Mouse (Mus musculus) spleen, postnatal 4 days (tissue): ENCODE data around the gene Riiad1.
A peak's percentile ranks its signal among the peaks of the same experiment; 100 is the strongest.

Experiments used
- DNase-seq, 2 experiments: peaks; one replicate each; pipeline ENCODE4 v3.0.0; 2022; ENCODE audit warnings: low spot score in 2 of 2

Gene Riiad1

DNA sequence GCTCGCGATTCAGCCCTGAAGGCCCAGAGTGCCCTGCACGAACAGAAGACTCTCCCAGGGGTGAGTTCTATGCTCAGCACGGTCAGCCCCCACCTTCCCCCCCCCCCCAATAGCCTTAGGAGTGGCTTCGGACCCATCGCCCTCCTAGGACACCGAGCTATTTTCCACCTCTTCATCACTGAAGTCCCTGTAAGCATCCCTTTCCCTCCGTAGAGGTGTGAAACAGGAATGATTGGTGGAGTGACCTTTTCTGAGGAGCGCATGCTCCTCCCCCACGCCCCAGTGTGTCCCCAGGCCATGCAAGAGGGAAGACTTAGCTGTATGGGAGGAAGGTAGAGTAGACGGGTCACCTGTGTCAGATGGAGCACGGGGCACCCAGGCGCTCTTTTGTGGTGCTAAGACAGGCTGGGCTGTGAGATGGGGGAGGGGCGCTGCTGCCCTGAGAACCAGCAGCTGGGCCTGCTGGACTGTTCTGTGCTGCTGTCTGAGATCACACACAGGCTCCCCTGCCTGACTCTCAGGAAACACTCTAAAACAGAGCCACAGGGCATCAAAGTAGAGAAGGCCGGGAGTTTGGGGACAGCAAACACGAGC is at the start of gene Riiad1:
TSS of gene Riiad1 (minus strand) at position 51 of the 594 bp plus-strand sequence.
- DNase-seq = no peak

DNA sequence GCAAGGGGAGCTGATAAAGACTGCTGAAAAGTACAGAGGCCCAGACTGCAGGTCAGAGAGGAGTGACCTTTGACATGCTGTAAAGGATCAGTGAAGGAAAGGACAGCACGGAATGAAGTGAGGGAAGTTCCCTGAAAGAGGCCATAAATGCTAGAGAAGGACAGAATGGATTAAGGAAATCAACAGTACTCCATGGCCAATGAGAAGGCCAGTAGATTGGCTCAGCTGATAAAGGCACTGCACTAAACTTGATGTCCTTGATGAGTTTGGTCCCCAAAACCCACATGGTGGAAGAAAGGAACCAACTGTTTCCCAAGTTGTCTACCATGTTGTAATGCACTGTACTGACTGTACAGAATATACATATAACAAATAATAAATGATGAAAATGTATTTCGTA is 46.6 kb upstream of the Riiad1 start:
- no peak for DNase-seq

DNA sequence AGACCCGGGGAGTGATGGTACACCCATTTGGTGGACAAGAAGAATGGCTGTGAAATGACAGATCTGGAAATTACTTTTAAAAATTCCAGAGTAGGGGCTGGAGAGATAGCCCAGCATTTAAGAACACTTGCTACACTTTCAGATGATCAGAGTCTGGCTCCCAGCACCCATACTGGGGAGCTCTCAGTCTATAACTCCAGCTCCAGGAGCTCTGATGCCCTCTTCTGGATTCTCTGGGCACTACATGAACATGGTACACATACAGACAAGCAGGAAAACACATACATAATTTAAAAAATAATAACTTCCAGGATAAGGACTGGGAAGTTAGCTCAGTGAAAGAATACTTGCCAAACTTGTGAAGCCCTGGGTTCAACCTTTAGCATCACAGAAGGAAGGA is 26.5 kb upstream of the Riiad1 start:
- DNase-seq = no peak

DNA sequence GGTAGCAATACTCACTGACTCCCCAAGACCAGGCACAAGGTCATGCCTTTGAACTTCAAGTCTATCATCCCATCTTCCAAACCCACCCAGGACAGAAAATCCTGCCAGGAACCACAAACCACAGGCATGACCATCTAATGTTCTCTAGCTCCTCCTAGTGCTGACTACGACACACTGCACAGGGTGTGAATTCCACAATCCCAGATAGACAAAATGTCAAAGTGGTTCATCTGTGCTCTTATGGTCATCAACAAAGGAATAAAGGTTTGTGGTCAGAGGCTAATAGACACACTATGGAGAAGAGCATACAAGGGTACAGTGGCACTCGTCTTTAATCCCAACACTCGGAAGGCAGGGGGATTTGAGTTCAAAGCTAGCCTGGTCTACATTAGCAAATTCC is 22.1 kb upstream of the Riiad1 start:
- DNase-seq = no peak

DNA sequence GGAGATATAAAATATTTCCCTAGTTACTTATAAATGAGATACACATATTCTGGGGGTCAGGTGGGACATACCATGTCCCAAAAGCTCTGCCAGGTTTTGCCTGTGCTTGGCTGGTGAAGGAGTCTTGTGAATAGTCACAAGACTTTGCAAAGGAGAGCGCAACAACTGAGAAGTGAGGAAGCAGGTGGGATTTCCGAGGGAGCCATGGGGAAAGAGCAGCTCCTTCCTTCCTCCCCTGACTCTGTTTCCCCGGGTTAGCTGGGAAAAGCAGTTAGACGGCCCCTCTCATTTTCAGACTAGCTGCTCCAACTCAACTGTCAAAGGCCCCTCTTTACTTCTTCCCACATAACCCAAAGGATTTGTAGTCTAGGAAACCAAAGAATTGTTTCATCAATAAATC is 17.0 kb upstream of the Riiad1 start:
- DNase-seq = no peak

DNA sequence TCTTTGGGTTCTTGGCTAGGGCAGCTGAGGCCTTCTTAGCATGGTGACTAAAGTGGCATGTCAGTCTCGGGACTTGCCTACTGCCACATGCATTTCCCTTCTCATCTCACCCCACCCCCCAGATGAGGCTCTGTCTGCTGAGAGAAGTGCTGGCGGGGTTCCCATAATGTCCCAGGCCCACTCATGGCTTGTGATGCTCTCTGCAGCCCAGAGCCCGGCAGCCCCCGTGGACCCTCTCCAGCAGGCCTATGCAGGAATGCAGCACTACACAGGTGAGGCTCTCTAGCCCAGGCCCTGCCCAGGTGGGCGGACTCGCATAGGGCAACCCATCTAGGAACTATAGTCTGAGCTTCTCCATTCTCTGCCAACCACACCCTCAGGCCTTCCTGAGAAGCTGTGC is 7.4 kb upstream of the Riiad1 start:
- no peak for DNase-seq

DNA sequence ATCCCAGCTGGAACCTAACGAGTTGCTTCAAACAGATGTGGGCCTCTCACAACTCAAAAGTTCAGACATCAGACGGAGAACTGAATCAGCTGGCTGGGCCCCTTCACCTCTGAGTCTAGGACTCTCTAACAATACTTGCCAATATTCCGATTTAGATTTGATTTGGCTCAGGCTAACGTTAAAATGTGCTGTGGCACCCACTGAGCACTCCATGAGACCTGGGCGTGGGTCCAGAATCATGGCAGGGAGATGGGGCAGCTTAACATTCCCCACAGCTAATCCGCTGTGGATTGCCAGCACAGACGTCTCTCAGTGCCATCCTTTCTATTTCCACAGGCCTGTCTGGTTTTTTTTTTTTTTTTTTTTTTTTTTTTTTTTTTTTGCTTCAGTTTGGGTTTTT is 5.8 kb upstream of the Riiad1 start:
- no peak for DNase-seq

DNA sequence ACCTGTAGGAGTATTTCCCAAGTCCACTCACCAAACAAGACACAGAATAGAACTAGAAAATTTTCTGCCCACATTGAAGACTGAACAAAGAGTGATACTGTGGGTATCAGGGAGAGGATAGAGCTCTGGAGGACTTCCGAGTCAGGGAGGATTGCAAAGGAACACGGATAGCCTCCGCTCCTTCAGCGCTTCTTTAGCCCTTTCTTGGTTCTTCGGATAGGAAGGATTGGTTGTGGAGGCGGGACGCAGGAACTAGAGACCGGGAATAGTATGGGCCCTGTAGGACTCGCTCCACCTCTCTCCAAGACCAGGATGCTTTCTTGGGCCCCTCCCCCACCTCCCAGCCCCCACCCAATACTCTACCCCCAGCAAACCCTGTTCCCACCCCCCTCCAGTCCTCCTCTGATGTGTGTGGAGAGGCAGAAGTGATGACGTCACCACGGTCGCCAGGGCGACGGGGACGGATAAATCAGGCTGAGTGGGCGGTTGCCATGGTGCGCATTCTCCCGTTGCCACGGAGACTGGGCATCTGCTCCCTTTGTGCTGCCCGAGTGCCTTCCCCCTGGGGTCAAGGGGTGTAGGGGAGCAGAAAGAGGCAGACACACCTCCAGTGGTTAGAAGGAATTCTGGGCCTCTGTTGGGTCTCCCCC is 3.8 kb upstream of the Riiad1 start:
- no peak for DNase-seq

DNA sequence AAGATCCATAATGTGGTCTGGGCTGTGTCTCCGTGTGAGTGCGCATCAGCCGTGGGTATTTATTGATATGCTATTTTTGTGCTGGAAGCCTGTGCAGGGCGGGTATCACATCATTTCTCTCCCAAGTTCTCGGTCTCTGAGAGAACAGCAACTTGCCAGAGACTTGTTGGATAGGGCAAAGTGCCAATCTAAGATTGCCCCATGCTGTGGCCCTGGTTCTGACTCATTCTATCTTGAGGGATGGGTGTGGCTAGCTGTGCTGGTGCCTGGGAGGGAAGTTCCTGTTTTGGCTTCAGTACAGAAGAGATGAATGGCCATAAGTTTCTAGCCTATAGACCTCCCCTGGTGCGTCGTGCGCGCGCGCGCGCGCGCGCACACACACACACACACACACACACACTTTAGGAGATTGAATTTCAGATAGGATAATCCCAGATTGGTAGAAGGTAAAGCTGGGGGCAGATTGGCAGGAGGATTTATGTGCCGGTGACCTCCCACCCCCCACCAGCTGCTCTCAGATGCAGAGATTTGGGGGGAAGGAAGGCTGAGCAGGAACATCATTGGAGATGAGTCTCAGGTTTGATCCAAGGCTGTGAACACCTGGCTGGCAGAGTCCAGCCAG is 2.7 kb upstream of the Riiad1 start:
- no peak for DNase-seq

DNA sequence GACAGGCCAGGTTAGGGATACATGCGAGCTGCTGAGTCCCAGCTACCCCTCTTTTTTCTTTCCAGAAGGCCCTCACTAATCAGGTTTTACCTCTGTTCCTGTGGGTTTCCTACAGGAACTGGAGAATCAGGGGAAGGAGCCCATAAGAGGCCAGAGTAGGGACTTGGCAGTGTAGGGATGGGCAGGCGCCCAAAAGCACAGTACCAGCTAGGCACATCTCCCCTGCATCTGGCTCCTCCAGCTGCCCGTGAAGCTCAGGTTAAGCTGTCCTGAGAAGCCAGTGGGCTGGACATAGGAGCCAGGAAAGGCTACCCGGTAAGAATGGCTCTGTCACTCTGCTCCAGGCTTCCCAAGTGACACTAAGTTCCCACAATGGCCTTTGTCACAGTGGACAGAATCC is 1.3 kb upstream of the Riiad1 start:
- DNase-seq = no peak

DNA sequence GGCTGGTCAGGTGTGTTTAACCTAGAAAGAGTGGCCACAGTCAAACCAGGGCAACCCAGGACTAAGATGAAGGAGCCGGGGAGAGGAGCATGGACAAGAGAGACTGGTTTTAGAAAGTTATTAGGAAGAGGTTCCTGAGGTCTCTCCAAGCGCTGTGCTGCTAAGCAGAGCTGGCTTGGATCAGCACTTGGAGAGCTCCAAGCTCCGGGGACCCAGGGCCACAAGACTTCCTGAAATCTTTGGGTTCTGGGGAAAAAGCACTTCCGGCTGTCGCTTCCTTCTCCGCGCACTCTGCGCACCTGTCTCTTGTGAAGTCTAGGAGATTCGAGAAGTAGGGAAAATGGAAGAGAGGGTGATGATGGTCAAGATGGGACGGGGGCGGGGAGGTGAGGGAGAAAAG is 577 bp downstream of the Riiad1 start:
- no peak for DNase-seq

DNA sequence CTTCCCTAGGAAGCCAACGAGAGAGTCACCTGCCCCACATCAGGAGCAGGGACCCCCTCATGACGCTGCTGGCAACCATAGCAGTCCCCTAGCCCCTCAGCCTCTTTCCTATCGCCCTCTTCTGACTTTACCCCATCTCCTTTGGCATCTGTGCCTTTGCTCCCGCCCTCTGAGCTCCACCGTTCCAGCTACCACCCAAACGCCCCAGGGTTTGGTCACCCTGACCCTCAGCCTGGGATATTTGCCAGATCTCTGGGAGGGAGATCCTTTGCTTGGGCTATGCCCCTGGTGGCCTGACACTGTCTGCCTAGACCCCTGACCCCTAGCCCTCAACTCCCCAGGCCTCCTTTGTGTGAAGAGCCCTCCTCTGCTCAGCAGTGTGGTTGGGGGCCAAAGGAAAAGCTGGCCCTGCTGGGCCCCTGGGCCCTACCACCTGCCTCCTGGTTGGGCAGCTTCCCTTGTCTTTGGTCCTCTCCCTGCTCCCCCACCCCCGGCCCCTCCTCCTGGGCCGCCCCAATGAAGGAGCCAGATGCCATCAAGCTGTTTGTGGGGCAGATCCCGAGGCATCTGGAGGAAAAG is 1.5 kb downstream of the Riiad1 start:
- no peak for DNase-seq

DNA sequence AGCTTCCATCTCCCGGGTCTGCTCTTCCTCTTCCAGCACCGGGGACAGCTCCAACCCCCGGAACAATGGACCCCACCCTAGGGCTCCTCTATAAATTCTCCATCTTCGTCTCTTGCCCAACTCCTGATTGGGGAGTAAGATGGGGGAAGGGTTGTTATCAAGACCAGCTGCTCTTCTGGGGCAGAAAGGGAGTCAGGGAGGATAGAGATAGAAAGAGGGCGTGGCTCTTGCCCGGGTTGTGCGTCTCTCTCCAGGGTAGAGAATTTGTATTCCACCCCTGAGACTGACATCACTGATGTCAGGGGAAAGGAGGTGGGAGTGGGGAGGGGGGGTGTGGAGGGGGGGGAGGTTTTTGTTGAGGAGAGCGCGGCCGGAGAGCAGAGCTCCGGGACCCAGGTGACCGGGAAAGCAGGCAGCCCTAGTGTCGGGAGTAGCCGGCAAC is 2.1 kb downstream of the Riiad1 start, which contains the start of gene Celf3:
TSS of gene Celf3 (plus strand) at position 315 of the 442 bp plus-strand sequence.
- peak in 1 of 2 experiments; percentile 19 for DNase-seq

DNA sequence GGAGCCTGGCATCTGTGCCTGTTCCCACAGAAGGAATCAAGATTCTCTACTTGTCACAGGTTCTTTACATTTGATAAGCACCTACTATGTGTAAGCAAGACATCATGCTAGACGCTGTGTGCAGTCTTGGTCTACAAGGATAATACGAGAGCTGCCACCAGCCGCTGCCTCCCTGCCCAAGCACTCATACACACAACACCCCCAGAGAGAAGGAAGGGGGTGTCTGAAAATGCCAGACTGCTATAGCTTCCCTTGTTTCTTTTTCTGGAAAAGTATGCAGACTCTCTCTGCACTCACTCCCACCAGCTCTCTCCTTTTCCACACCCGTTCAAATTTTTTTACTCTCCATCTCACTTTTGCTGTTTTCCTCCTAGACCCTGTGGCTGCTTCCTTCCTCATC is 2.7 kb downstream of the Riiad1 start:
- no peak for DNase-seq

DNA sequence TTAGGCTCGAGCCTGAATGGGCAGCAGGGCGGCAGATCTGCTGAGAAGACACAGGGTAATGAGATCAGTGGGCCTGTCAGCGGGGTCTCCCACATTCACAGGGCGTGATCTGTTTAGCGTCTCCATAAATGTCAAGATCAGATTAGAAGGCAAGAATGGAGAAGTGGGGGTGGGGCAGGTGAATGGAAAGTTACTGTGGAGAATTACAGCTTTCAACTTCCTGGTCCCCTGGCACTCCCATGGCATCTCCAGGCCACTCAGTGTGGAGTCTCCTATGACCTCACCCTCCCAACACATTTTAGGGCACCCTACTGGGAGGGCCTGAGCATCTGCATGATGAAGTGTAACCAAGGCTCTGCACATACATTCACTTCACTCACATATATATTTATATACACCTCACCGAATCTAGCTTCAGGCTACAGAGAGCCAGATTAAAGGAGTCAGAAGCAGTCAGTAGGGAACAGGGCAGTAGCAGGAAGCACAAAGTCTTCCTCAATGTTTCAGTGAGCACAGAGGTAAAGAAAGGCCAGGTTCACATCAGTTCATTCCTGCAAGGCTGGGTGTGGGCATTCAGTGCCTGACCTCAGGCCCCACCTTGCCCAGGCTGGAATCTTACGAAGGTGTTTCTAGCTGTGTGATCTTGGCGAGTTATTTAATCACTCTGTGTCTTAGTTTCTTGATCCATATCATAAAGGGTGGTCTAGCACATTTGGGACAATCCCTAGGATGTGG is 3.7 kb downstream of the Riiad1 start:
- DNase-seq = no peak

DNA sequence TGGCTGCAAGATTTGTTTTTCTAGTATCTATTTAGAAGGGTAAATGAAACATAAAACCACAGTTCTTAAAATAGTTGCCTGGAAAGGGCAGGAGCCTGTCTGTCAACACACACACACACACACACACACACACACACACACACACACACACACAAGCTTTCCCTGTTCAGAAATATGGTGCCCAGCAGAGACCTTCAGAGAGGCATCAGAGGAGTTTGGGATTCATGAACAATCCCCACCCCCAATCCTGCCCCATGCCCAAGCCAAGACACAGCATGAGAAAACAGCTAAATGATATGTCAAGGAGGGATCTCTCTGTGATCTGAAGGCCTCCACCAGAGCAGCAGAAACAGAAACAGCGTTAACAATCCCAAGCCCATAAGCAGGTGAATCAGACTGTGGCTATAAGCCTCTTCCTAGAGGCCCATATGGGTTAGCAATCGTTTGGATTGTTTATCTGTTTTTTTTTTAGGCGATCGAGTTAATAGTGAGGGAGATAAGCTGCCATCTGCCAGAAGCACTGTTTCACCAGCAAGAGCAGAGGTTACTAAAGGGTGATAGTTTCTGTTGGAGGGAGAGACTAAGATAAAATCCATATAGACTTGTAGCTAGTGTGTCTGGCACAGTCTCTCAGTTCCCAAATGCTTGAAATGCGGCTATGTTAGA is 6.4 kb downstream of the Riiad1 start:
- DNase-seq = no peak

DNA sequence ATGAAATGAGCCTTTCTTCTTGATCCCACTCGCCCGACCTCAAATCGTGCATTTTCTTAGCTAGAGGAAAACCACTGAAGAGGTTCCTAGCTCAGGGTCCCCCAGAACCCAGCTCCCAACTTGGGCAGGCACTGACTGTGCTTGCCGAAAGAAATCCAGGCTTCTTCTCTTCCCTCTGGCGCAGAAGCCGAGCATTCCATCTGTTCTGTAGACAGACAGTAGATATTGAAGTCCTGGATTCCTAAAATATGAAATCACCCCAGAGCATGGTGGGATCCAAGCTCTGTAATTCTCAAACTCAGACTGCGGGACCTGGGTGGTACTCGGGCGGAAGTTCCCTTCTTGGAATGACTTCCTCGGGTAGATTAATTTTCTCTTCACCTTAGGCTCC is 7.0 kb downstream of the Riiad1 start:
- no peak for DNase-seq

DNA sequence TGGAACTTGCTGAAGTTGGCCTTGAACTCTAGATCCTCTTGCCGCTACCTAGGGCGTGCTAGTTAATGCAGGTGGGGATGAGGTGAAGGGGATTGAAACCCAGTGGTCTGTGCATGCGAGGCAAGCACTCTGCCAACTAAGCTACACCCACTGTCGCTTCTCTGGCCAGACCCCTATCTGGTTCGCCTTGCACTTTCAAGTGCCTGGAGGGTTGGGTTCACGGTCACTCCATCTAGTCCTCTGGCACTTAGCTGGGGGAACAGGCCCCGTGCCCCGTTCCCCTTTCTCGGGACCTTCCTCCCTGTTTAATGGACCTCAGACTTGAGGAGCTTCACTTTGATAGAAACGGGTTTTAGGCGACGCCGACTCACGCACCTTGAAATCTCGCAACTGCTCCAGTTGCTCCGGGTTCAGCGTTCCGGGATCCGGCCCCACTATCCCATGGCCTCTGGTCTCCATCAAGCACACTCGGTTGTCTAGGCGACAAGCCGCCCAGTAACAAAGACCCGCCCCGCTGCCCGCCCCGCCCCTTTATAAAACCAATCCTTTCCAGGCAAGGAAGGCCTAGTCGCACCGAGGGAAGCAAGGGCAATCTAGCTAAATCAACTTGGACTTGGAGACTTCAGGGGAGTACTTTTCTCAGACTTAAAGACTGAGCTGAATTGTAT is 7.6 kb downstream of the Riiad1 start:
- no peak for DNase-seq

DNA sequence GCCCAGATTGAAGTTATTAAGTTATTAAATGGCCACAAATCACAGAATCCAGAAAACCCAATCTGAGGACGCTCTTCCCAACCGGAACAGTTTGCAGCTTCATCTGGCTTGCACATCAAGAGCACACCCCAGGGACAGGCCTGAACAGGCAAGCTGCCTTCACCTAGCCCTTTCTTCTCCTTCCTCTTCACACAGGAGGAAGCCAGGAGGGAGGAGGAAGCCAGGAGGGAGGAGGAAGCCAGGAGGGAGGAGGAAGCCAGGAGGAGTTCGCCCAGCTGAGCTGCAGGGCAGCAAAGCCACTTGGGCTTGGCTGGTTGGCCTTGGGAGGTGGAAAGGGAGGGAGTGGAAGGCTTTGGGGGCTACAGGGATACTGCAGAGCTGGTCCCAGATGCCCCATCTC is 11.2 kb downstream of the Riiad1 start:
- no peak for DNase-seq

DNA sequence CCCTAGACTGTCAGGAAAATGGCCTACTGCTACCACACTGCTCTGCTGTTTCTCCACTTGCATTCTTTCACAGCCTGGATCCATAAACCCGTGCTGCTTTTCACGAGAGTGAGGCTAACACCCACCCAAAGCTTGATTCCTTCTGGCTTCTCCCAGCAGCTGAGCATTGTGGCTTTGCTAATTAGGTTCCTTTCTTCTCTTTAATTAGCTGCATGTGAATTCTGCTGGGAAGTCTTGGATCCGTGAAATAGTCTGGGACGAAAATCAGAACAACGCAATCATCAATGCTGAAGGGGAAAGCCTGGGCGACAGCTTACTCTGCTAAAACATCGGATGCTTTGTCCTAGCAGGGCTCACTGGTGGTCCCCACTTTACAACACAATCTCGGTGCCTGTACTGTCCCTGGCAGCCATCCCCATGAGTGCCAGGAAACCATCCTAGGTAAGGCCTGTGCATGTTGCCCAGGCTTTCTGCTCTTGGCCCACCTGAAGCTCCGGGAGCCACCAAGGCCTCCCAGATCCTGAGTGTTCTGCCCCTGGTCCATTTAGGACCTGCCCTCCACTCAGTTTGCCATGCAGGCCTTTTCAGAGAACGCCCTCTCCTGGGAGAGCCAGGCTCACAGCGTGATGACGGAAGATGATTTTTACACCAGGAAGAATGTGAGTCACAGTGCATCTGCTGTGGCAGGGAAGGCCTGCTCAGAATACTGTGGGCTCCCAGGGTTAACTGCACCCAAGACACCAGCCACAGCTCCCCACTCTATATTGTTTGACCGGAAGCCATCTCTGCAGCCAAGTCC is 14.3 kb downstream of the Riiad1 start:
- DNase-seq = no peak
